In genomic region chr2:59159961-59160604, GRCm38 (mm10) we compare ENCODE assay signal across 9 mouse cellular contexts. TPM values are rescaled to one million over a fixed set of nuclear protein-coding genes. Genes with fewer than 3 reads are reported as not detected.
DNase-seq lines count a peak whose midpoint lies in the region; ATAC-seq and TF ChIP-seq lines count a peak whose summit lies in the region.
"Had no signal": no experiment of that assay in that cellular context is flagged by ENCODE, and none has a peak within 500 bp of the region (broad histone marks: within the 10 kb centered on the region; RNA-seq: fewer than 3 reads in every experiment).

No protein-coding gene starts in this region.

- H3K4me1 ChIP-seq in embryonic facial prominence, embryonic 11.5 days (ENCODE audit: control insufficient read depth, insufficient read depth, low read length): no peaks in the 10 kb centered on the region
- H3K4me1 ChIP-seq in liver, embryonic 14.5 days (replicated peaks; ENCODE audit: control insufficient read depth in 2 of 2, insufficient read depth in 2 of 2, low read length in 1 of 2): peaks cover 0 to 10% of the 10 kb centered on the region in 2 experiments; a peak in 2 of 4 replicates

- under 1% methylated on average over 16 of the region's 16 CpGs for WGBS in embryonic facial prominence, embryonic 11.5 days
- under 1% methylated on average over 16 of the region's 16 CpGs for WGBS in liver, embryonic 14.5 days (ENCODE audit: insufficient replicate concordance)

- ATAC-seq in CD4-positive, CD25-positive, alpha-beta regulatory T cell, adult 4 months: peak; percentile 15
- peak; percentile 4; the same call in 1 of the 2 replicates for ATAC-seq in embryonic facial prominence, embryonic 11.5 days (replicated peaks; ENCODE audit: insufficient number of reproducible peaks, low FRiP score, low TSS enrichment, low read depth)
- peak; percentile 20 for ATAC-seq in inflammation-experienced regulatory T-cells, adult 6 months
- ATAC-seq in liver, embryonic 14.5 days (ENCODE audit: insufficient read depth): no peak

- TF ChIP-seq EP300 in liver, embryonic 14.5 days (IDR thresholded peaks at IDR 0.05; ENCODE audit: low read depth): no peak

- peak overlapping the region; percentile 94 for H3K4me3 ChIP-seq in embryonic facial prominence, embryonic 11.5 days (ENCODE audit: low read depth, low read length)
- peak overlapping the region; percentile 42 to 82 for H3K4me3 ChIP-seq in liver, embryonic 14.5 days (ENCODE audit: insufficient read depth in 1 of 2, low read depth in 2 of 2, low read length in 2 of 2)

- peak; percentile 22 to 35 for DNase-seq in frontal cortex, adult 2 months (ENCODE audit: extremely low spot score in 1 of 2, low spot score in 1 of 2)
- DNase-seq in frontal cortex, postnatal 36 days (ENCODE audit: low spot score in 2 of 2): no peak
- DNase-seq in embryonic facial prominence, embryonic 11.5 days (ENCODE audit: low spot score): peak; percentile 52
- no peak for DNase-seq in liver, embryonic 14.5 days (ENCODE audit: low read depth in 3 of 3, low spot score in 3 of 3)
- peak; percentile 47 for DNase-seq in testis, postnatal 10 days (ENCODE audit: low spot score)
- DNase-seq in gastrocnemius, postnatal 4 days (ENCODE audit: low spot score in 2 of 2): no peak

- TF ChIP-seq CTCF in liver, embryonic 14.5 days (IDR thresholded peaks at IDR 0.05; ENCODE audit: low read depth): no peak

- H3K27me3 ChIP-seq in embryonic facial prominence, embryonic 11.5 days (ENCODE audit: control insufficient read depth, insufficient read depth, low read length): no peaks in the 10 kb centered on the region
- H3K27me3 ChIP-seq in liver, embryonic 14.5 days (ENCODE audit: control insufficient read depth, insufficient read depth, low read length): peaks cover 4% of the 10 kb centered on the region; the same call in 1 of the 2 replicates

- H3K36me3 ChIP-seq in embryonic facial prominence, embryonic 11.5 days (replicated peaks; ENCODE audit: control insufficient read depth, insufficient read depth, low read depth, low read length): no peaks in the 10 kb centered on the region
- no peaks in the 10 kb centered on the region for H3K36me3 ChIP-seq in liver, embryonic 14.5 days (replicated peaks; ENCODE audit: control insufficient read depth, insufficient read depth, low read depth)

- no peak overlapping the region for H3K9ac ChIP-seq in embryonic facial prominence, embryonic 11.5 days (replicated peaks; ENCODE audit: low read length)
- H3K9ac ChIP-seq in liver, embryonic 14.5 days (replicated peaks): no peak overlapping the region

- peak overlapping the region; percentile 62 for H3K4me2 ChIP-seq in embryonic facial prominence, embryonic 11.5 days (ENCODE audit: low read depth, low read length)
- H3K4me2 ChIP-seq in liver, embryonic 14.5 days (ENCODE audit: low read depth): peak overlapping the region; percentile 91

- no peaks in the 10 kb centered on the region for H3K9me3 ChIP-seq in embryonic facial prominence, embryonic 11.5 days (replicated peaks; ENCODE audit: control insufficient read depth, low read length)
- no peaks in the 10 kb centered on the region for H3K9me3 ChIP-seq in liver, embryonic 14.5 days (ENCODE audit: control insufficient read depth, low read length)

- H3K27ac ChIP-seq in embryonic facial prominence, embryonic 11.5 days (replicated peaks; ENCODE audit: low read depth, low read length): no peak overlapping the region
- no peak overlapping the region for H3K27ac ChIP-seq in liver, embryonic 14.5 days

RNA-seq across cellular contexts. Expression of gene Ccdc148, which starts 0.4 kb away (rescaled TPM):
- polyA plus RNA-seq in frontal cortex, adult 2 months (2012; rRNA removed): 6.6 and 7.6 TPM in 2 replicates
- polyA plus RNA-seq in CD4-positive, CD25-positive, alpha-beta regulatory T cell, adult 4 months (2017; shearing (Covaris generic)): 1 to 10 TPM; 1.0 to 1.1 TPM
- polyA plus RNA-seq in embryonic facial prominence, embryonic 11.5 days (2014; fragmentation: Nextera tagmentation; extraction: Ambion mirVana): 0.39 and 0.46 TPM in 2 replicates
- polyA plus RNA-seq in inflammation-experienced regulatory T-cells, adult 6 months (2017; shearing (Covaris generic)): 1 to 10 TPM in 2 of 3 experiments, under 1 TPM in 1; 0.66 to 1.6 (median 1.1) TPM
- 0.10 and 0.26 TPM in 2 replicates for polyA plus RNA-seq in liver, embryonic 14.5 days (2012; rRNA removed)
- 0.19 and 0.20 TPM in 2 replicates for polyA plus RNA-seq in liver, embryonic 14.5 days (2014; fragmentation: Nextera tagmentation; extraction: Ambion mirVana)
- under 1 TPM; 0.37 to 0.70 TPM for total RNA-seq in gastrocnemius, postnatal 4 days (2021)
- total RNA-seq: MEL had no signal

RNA-seq across cellular contexts. Expression of gene Pkp4, which starts 0.6 kb away (rescaled TPM):
- polyA plus RNA-seq in frontal cortex, adult 2 months (2012; rRNA removed): 140 and 149 TPM in 2 replicates
- 10 to 100 TPM; 14.7 to 17.2 TPM for polyA plus RNA-seq in CD4-positive, CD25-positive, alpha-beta regulatory T cell, adult 4 months (2017; shearing (Covaris generic))
- polyA plus RNA-seq in embryonic facial prominence, embryonic 11.5 days (2014; fragmentation: Nextera tagmentation; extraction: Ambion mirVana): 17.4 and 19.3 TPM in 2 replicates
- 10 to 100 TPM; 10.2 to 16.4 (median 13.6) TPM for polyA plus RNA-seq in inflammation-experienced regulatory T-cells, adult 6 months (2017; shearing (Covaris generic))
- polyA plus RNA-seq in liver, embryonic 14.5 days (2012; rRNA removed): 8.8 and 8.9 TPM in 2 replicates
- polyA plus RNA-seq in liver, embryonic 14.5 days (2014; fragmentation: Nextera tagmentation; extraction: Ambion mirVana): 5.2 and 5.3 TPM in 2 replicates
- 10 to 100 TPM; 41.1 to 41.3 TPM for total RNA-seq in gastrocnemius, postnatal 4 days (2021)
- total RNA-seq: MEL had no signal

Comparison
In these comparisons a context has a peak if more than half of its experiments do, and no peak if none do; other contexts are left out.
1. DNase-seq: peak in frontal cortex, adult 2 months (2 of 2), embryonic facial prominence, embryonic 11.5 days (single experiment) and testis, postnatal 10 days (single experiment); none in frontal cortex, postnatal 36 days (0 of 2), liver, embryonic 14.5 days (0 of 3) and gastrocnemius, postnatal 4 days (0 of 2).